Mouse (Mus musculus): ENCODE results near the gene Kifc5b.
"Not testable (repeated sequence)": the region's sequence is repeated elsewhere in the genome, so short reads cannot be mapped to it uniquely, and the experiment has no call there.

The Kifc5b gene

GRCm38 (mm10) chr17:26919516-26919915 lies 2.6 kb downstream of the Kifc5b start:
- not testable (repeated sequence) for DNase-seq (ENCODE audit: low spot score)

DNA sequence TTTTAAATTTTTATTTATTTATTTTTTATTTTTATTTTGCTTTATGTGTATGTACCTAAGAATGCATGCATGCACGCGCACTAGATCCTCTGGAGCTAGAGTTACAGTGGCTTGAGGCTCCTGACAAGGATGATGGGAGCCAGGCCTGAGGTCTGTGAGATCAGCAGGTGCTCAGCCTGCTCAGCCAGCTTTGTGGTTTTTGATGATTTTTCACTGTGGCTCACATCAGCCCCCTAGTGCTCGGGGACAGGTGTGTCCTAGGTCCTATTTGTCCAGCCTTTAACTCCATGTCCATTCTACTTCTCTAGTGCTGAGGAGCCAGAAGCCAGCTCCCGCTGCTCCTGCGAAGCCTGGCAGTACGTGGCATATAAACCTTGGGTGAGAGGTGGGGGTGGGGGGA lies 5.5 kb downstream of the Kifc5b start:
- DNase-seq (ENCODE audit: low spot score), result not testable (repeated sequence)

GRCm38 (mm10) chr17:26925414-26925813 lies 8.5 kb downstream of the Kifc5b start:
- DNase-seq (ENCODE audit: low spot score), result not testable (repeated sequence)

DNA sequence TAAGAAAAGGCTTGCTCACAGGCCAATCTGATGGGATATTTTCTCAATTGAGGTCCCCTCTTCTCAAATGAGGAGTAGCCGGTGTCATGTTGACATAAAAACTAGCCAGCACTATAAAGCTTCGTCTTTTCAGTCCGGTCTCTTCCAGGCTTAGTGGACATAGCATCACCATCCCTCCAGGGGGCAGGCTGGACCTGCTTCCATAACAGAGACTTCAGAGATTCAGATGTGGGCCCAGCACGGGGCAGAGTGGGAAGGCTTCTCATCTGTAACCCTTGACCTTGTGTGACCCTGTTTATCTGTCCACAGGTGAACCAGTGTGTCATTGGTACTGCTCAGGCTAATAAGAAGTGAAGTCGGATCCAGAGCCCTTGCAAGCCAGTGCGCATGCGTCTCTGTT lies 14.9 kb downstream of the Kifc5b start:
- not testable (repeated sequence) for DNase-seq (ENCODE audit: low spot score)

GRCm38 (mm10) chr17:26932839-26933398 lies 16.0 kb downstream of the Kifc5b start, which contains the start of gene Phf1:
TSS of gene Phf1 (plus strand) at chr17:26933052.
- DNase-seq (ENCODE audit: low spot score), result peak; percentile 93

DNA sequence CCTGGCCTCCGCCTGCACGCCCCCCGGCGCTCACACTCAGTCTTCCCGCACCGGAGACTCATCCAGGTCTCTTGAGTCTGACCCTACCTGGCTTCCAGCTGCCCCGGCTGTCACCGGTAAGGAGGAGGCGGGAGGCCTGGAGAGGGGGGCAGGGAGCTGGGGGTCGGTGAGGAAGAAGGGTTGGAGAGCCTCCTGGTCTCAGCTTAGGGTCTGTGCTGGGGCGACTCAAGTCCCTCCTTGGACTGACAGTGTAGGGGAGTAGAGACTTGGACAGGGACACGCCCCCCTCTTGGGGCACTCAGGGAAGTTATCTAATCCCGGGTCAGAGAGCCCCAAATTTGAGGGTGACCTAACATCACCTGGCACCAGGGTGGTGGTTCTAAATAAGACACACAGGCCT lies 16.5 kb downstream of the Kifc5b start:
- DNase-seq (ENCODE audit: low spot score), result no peak

DNA sequence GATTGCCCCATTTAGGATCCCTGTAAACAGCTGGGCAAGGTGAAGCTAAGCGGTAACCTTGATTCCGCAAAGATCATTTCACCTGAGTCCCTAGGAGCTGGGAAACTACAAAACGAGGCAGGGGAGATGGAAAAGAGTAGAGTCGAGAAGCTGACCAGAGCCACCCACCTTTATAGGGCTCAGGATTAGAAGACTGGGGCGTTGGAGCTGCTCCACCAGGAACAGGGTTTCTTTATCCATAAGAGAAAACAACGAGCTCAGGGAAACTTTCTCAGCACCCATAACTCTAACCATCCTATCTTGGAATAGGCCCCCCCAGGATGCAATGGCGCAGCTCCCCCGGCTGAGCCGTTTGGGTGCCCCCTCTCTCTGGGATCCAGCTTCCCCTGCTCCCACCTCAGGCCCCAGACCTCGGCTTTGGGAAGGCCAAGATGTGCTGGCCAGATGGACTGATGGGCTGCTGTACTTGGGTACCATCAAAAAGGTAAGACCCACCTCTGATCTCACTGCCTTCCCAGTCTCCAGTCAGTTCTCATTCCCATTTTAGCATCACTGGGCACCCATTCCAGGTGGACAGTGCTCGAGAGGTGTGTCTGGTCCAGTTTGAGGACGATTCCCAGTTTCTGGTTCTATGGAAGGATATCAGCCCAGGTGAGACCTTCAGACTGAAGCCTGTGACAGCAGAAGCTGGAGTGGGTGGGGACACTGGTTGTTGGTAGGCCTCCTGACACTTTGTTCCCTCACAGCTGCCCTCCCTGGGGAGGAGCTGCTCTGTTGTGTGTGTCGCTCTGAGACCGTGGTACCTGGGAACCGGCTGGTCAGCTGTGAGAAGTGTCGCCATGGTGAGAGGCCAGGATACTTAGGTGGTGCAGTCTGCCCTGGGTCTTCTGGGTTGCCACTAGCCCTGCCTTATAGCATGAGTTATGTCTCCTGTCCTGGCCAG lies 17.3 kb downstream of the Kifc5b start:
- no peak for DNase-seq (ENCODE audit: low spot score)

- DNase-seq (ENCODE audit: low spot score), result no peak
These were observed 18.1 kb downstream of the Kifc5b start for GRCm38 (mm10) chr17:26935027-26935426.

DNA sequence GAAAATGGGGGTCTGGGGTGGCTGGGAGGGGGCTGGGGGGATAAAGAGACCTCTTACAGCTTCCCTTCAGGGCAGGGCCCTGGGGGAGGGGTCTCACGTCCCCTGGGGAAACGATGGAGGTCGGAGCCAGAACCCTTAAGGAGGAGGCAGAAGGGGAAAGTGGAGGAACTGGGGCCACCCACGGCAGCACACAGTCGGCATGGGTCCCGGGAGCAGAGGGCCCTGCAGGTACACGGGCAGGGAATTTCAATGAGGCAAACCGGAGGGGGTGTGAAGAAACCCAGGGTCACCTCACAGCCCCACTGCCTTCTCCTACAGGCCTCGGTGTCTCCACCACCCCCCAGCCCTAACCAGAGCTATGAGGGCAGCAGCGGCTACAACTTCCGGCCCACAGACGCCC lies 19.6 kb downstream of the Kifc5b start:
- DNase-seq (ENCODE audit: low spot score), result no peak

GRCm38 (mm10) chr17:26936921-26937695 lies 20.2 kb downstream of the Kifc5b start:
- no peak for DNase-seq (ENCODE audit: low spot score)

DNA sequence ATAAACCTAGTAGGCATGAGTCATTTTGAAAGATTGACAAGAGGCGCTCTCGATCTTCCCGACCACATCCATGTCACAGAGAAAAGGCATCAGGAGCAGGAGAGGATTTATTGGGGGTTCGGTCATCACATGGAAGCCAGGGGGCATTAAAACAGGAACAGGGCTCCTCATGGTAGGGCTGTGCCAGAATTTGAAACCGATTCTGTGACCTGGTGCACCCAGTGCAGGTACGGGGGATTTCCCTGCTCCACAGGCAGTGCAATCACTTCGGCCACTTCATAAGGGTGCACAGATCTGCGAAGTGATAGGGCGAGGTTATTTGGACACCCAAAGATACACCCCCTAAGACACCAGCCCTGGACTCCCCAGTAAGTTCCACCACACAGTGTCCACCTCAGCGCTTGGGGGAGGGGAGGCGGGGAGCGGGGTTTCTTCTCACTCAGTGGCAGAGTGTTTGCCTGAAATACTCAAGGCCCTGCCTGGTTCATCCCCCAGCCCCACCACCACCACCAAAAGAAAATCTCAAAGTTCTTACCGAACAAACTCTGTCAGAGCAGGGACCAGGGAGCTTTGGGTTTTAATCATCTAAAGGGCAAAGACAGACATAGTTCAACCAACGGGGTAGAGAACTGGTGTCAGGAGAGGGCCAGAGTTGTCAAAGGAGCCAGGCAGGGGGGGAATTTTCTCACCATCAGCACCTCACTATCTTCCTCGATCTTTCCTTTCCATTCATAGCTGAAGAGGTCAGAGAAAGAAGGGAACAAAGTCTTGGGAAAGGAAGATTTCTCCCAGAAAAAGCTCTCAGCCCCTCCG lies 21.2 kb downstream of the Kifc5b start:
- no peak for DNase-seq (ENCODE audit: low spot score)

DNA sequence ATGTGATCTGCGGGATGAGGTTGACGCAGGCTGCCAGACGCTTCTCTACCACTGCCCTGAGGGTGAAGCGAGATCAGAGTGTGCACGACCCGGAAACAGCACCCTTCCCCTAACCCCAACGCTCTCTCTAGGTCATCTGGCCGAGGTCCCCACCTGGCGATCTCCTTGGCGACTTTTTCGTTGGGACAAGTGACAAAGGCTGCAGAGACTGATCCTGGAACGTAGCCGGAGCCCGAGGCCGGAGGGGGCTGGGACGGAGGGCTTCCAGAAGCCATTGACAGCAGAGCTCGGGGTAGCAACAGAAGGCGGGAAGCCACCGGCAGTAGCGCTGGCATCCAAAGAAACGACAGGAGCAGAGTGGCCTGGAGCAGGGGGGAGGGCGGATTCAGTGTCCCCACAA lies 21.8 kb downstream of the Kifc5b start:
- DNase-seq (ENCODE audit: low spot score), result no peak

GRCm38 (mm10) chr17:26939178-26939972 lies 22.5 kb downstream of the Kifc5b start, which contains the start of gene Cuta:
TSS of gene Cuta (minus strand) at chr17:26939569.
- peak; percentile 100 for DNase-seq (ENCODE audit: low spot score)

DNA sequence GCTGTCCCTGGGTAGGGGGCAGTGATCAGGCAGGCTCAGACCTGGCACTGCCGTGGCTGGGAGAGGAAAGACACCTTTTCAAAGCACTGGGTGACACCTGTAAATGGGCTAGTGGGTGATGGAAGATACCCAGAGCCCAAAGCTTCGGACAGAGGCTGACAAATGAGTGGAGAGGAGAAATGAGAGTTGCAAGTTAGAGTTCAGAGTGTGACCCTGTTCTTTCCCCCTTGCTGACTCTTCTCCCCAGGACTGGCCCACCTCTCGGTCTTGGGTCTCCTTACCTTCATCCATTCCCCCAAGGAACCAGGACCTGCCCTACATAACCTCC lies 23.0 kb downstream of the Kifc5b start:
- DNase-seq (ENCODE audit: low spot score), result no peak

DNA sequence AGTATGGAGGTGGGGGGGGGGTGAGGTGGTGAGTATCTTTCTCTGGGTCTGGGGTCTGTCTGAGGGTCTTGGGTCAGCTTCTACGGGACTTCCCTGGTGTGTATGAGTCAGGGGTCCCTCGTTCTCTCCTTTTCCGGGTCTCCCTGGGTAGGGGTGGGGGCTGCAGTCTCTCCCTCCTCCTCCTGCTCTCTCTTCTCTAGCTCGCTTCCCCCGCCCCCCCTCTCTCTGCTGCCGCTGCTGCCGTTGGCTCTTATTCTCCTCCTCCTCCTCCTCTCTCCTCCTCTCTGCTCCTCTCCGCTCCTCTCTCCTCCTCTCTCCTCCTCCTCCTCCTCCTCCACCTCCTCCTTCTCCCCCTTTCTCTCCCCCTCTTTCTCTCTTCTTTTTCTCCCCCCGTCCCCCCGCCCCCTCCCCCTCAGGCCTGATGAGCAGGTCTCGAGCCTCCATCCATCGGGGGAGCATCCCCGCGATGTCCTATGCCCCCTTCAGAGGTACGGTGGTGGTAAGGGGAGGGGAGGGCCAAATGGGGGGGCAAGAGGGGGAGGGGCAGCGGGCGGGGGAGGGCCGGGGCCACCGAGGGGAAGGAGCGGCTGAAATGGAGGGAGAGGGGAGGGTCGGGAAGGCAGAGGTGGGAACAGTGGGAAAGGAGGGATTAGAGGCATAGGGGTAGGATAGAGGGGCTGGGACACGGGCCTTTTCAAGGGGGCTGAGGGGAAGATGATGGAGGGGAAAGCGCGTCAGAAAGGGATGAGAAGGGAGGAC lies 24.3 kb downstream of the Kifc5b start, which contains the start of gene Syngap1:
Gene Syngap1, plus strand, starts transcription at position 223 of the 759 bp plus-strand sequence.
- DNase-seq (ENCODE audit: low spot score), result no peak

DNA sequence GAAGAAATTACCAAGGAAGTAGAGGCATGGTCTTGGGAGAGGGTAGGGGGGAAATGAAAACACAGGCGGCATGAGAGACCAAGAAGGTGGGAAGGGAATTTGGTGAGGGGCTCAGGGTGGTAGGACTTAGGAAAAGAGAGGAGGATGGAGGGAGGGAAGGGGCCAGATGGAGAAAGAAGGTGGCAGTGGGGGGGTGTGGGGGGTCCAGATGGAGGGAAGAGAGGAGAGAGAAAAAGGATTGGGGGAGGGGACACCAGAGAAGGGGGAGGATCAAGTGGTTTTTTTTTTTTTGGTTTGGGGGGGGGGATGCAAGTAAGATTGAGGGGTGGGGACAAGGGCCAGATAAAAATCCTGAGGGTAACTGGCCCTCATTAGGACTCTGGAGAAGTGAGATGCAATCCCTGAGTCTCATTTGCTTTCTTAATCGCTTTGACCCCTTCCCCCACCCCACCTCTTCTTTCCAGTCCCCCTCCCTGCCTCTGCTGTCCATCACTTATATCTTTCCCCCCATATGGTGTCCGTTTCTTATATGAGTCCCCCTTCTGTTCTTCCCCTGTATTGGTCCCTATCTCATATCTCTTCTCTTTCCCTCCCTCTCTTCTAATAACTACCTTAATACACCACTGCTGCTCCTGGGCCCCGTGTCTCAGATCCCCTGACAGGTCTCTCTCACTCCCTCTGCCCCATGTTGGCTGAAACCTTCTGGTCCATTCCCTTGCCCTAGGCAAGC lies 25.1 kb downstream of the Kifc5b start:
- no peak for DNase-seq (ENCODE audit: low spot score)

- no peak for DNase-seq (ENCODE audit: low spot score)
These were observed 29.1 kb downstream of the Kifc5b start for GRCm38 (mm10) chr17:26945824-26946495.

GRCm38 (mm10) chr17:26946567-26946966 lies 29.7 kb downstream of the Kifc5b start:
- DNase-seq (ENCODE audit: low spot score), result no peak
